Mouse (Mus musculus): ENCODE data around the gene Fam163a.

- no peak for TF ChIP-seq GATA1 (IDR thresholded peaks at IDR 0.05; ENCODE audit: low read length)
- TF ChIP-seq TAL1 (IDR thresholded peaks at IDR 0.05; ENCODE audit: low read length): no peak
Measured at GRCm38 (mm10) chr1:156087586-156087985, 117.2 kb downstream of the Fam163a start.

All from erythroblast, embryonic 14.5 days (primary cell).